Mouse (Mus musculus): ENCODE data around the gene S1pr5. TPM values are rescaled to one million over a fixed set of nuclear protein-coding genes. Genes with fewer than 3 reads are reported as not detected.
"Not testable (repeated sequence)": the region's sequence is repeated elsewhere in the genome, so short reads cannot be mapped to it uniquely, and the experiment has no call there.

S1pr5 gene
- total and polyA plus RNA-seq, 2 experiments from 2014 or later, result 2.9 to 8.2 TPM

GRCm38 (mm10) chr9:21260491-21261040, 12.3 kb upstream of the S1pr5 start:
- H3K9me3 ChIP-seq (ENCODE audit: low read length), result no peaks in the 10 kb centered on the region
- no peaks in the 10 kb centered on the region for H3K27me3 ChIP-seq (ENCODE audit: insufficient read depth, low read length)
- 81% methylated on average over 6 of the region's 6 CpGs for WGBS
- H3K9ac ChIP-seq (replicated peaks; ENCODE audit: low read length), result no peak overlapping the region
- H3K27ac ChIP-seq, result no peak overlapping the region
- DNase-seq (ENCODE audit: low spot score) (no peak), ATAC-seq (no peak)
- no peak overlapping the region for H3K4me2 ChIP-seq (ENCODE audit: low read depth, low read length)
- no peak for TF ChIP-seq CTCF (IDR thresholded peaks at IDR 0.05; ENCODE audit: low read depth)
- no peak overlapping the region for H3K4me3 ChIP-seq (ENCODE audit: low read length)
- peaks cover 6% of the 10 kb centered on the region; the same call in 1 of the 2 replicates for H3K4me1 ChIP-seq (ENCODE audit: insufficient read depth, low read length)
- no peaks in the 10 kb centered on the region for H3K36me3 ChIP-seq (ENCODE audit: insufficient read depth, low read length)

DNA sequence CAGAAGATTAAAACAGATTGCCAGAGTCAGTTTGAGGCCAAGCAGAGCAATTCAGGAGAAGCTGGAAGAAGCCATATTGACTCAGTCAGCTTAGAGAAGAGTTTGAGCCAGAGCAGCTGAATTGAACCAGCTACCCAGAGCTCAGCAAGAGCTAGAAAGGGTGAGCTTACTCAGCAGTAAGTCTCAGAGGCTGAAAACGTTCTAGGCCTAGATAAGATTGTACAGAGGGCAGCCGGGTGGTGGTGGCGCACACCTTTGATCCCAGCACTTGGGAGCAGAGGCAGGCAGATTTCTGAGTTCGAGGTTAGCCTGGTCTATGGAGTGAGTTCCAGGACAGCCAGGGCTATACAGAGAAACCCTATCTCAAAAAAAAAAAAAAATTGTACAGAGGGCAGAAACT, 8.1 kb upstream of the S1pr5 start:
- DNase-seq (ENCODE audit: low spot score); H3K9ac ChIP-seq (replicated peaks; ENCODE audit: low read length); H3K4me1 ChIP-seq (ENCODE audit: insufficient read depth, low read length); H3K27me3 ChIP-seq (ENCODE audit: insufficient read depth, low read length); H3K9me3 ChIP-seq (ENCODE audit: low read length); H3K4me3 ChIP-seq (ENCODE audit: low read length); H3K27ac ChIP-seq; ATAC-seq; H3K36me3 ChIP-seq (ENCODE audit: insufficient read depth, low read length); H3K4me2 ChIP-seq (ENCODE audit: low read depth, low read length): not testable (repeated sequence)
- WGBS, result 84% methylated on average over 4 of the region's 4 CpGs

- no peak overlapping the region for H3K4me3 ChIP-seq (ENCODE audit: low read length)
- no peaks in the 10 kb centered on the region for H3K4me1 ChIP-seq (ENCODE audit: insufficient read depth, low read length)
- H3K9ac ChIP-seq (replicated peaks; ENCODE audit: low read length), result no peak overlapping the region
- ATAC-seq (0 out of 2 replicates have a peak, but pooled peaks have one; percentile 36), DNase-seq (ENCODE audit: low spot score) (no peak)
- H3K36me3 ChIP-seq (ENCODE audit: insufficient read depth, low read length), result no peaks in the 10 kb centered on the region
- no peak overlapping the region for H3K4me2 ChIP-seq (ENCODE audit: low read depth, low read length)
- peaks cover 1% of the 10 kb centered on the region; the same call in 1 of the 2 replicates for H3K27me3 ChIP-seq (ENCODE audit: insufficient read depth, low read length)
- no peaks in the 10 kb centered on the region for H3K9me3 ChIP-seq (ENCODE audit: low read length)
- no peak overlapping the region for H3K27ac ChIP-seq
- no peak for TF ChIP-seq CTCF (IDR thresholded peaks at IDR 0.05; ENCODE audit: low read depth)
Measured at GRCm38 (mm10) chr9:21254690-21255089, 6.4 kb upstream of the S1pr5 start.

GRCm38 (mm10) chr9:21251116-21251735, 3.0 kb upstream of the S1pr5 start:
- H3K4me3 ChIP-seq (ENCODE audit: low read length), result no peak overlapping the region
- no peak for DNase-seq (ENCODE audit: low spot score)
- no peak for TF ChIP-seq CTCF (IDR thresholded peaks at IDR 0.05; ENCODE audit: low read depth)
- H3K4me2 ChIP-seq (ENCODE audit: low read depth, low read length), result no peak overlapping the region
- 68% methylated on average over 13 of the region's 13 CpGs for WGBS
- H3K4me1 ChIP-seq (ENCODE audit: insufficient read depth, low read length), result no peaks in the 10 kb centered on the region
- H3K27ac ChIP-seq, result no peak overlapping the region
- peaks cover 24% of the 10 kb centered on the region for H3K27me3 ChIP-seq (ENCODE audit: insufficient read depth, low read length)
- no peaks in the 10 kb centered on the region for H3K9me3 ChIP-seq (ENCODE audit: low read length)
- no peaks in the 10 kb centered on the region for H3K36me3 ChIP-seq (ENCODE audit: insufficient read depth, low read length)
- ATAC-seq, result no peak
- H3K9ac ChIP-seq (replicated peaks; ENCODE audit: low read length), result no peak overlapping the region

- H3K4me2 ChIP-seq (ENCODE audit: low read depth, low read length), result no peak overlapping the region
Measured at GRCm38 (mm10) chr9:21250509-21250908, 2.3 kb upstream of the S1pr5 start.

GRCm38 (mm10) chr9:21249629-21250508, 1.6 kb upstream of the S1pr5 start:
- Histone ChIP-seq H3K9me3 (ENCODE audit: low read length) (no peaks in the 10 kb centered on the region), H3K4me3 (ENCODE audit: low read length) (no peak overlapping the region), H3K9ac (replicated peaks; ENCODE audit: low read length) (no peak overlapping the region), H3K4me1 (ENCODE audit: insufficient read depth, low read length) (no peaks in the 10 kb centered on the region), H3K27me3 (ENCODE audit: insufficient read depth, low read length) (peaks cover 29% of the 10 kb centered on the region), H3K27ac (no peak overlapping the region), H3K4me2 (ENCODE audit: low read depth, low read length) (no peak overlapping the region), H3K36me3 (ENCODE audit: insufficient read depth, low read length) (no peaks in the 10 kb centered on the region)
- 35% methylated on average over 17 of the region's 17 CpGs for WGBS
- no peak for ATAC-seq
- no peak for DNase-seq (ENCODE audit: low spot score)
- no peak for TF ChIP-seq CTCF (IDR thresholded peaks at IDR 0.05; ENCODE audit: low read depth)

More at GRCm38 (mm10) chr9:21250509-21250908, 2.3 kb upstream of the S1pr5 start:
- H3K36me3 ChIP-seq (ENCODE audit: insufficient read depth, low read length), result no peaks in the 10 kb centered on the region
- ATAC-seq (no peak), DNase-seq (ENCODE audit: low spot score) (no peak)
- no peak overlapping the region for H3K27ac ChIP-seq
- no peak overlapping the region for H3K9ac ChIP-seq (replicated peaks; ENCODE audit: low read length)
- H3K4me1 ChIP-seq (ENCODE audit: insufficient read depth, low read length), result no peaks in the 10 kb centered on the region
- no peaks in the 10 kb centered on the region for H3K9me3 ChIP-seq (ENCODE audit: low read length)
- no peak for TF ChIP-seq CTCF (IDR thresholded peaks at IDR 0.05; ENCODE audit: low read depth)
- peaks cover 29% of the 10 kb centered on the region for H3K27me3 ChIP-seq (ENCODE audit: insufficient read depth, low read length)
- 34% methylated on average over 2 of the region's 2 CpGs for WGBS
- H3K4me3 ChIP-seq (ENCODE audit: low read length), result no peak overlapping the region
